Mouse (Mus musculus) left cerebral cortex, adult 8-10 months (tissue): ENCODE data around the gene Aicda. TPM values are rescaled to one million over a fixed set of nuclear protein-coding genes. Genes with fewer than 3 reads are reported as not detected.
A peak's percentile ranks its signal among the peaks of the same experiment; 100 is the strongest.

Experiments
- DNase-seq, 2 experiments: peaks; one replicate each; pipeline ENCODE4 v3.0.0; 2022; ENCODE audit warnings: low spot score in 2 of 2
- total RNA-seq, 4 experiments: library from RNA; stranded (reverse); gene quantifications; 2 replicates each; pipeline ENCODE4 v1.2.4; 2022

The Aicda gene
- total RNA-seq, 4 experiments from 2014 or later: not detected

DNA sequence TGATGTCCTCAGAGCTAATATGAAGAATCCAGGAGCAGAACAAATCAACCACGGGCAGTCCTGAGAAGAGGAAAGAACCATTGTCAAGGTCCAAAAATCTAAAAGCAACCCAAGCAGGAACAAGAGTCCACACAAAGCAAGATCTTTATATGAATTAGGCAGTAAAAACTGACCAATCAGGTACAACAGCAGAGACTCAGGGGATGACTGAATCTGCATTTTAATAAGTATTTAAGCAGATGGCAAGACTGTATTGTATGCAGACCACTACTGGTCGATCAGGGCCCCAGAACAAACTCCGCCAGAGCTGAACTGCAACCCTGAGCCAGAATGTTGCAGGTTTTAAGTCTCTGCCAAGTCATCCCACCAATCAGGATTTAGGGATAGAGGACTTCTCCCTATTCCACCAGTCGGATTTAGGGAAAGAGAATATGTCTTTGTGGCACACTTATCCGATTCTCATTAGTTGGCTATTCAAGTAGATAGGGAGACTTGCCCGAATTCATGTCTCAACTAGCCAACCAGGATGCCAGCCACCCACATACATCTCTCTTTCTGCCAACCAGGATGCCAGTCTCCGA, 46.6 kb downstream of the Aicda start:
- DNase-seq: no peak

DNA sequence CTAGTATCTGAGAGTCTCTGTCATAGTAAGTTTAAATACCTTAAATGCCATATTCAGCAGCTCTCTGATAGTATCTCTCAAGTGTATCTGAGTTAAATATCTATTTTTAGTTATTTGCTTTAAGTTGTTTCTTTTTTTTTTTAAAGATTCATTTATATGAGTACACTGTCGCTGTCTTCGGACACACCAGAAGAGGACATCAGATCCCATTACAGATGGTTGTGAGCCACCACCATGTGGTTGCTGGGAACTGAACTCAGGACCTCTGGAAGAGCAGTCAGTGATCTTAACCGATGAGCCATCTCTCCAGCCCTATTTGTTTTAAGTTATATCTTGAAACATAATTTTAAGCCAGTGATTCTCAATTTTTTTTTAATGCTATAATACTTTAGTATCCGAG, 47.4 kb downstream of the Aicda start:
- no peak for DNase-seq

DNA sequence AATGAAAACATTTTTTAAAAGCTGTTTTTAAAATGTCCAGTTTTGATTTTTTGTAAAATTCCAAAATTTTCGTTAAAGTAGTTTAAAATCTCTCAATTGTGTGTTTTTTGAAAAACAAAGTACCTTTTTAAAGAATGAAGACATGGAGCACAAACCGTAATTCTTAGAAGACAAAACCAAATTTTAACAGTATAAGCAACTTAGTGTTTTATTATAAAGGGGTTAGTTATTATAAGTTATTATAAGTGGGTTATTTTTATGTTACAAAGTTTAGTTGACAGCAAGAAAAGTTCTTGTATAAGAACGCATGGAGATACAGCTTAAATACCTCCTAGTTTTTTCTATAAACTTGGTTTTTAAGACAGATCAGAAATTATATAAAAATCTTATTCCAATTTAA, 48.0 kb downstream of the Aicda start:
- DNase-seq: no peak

DNA sequence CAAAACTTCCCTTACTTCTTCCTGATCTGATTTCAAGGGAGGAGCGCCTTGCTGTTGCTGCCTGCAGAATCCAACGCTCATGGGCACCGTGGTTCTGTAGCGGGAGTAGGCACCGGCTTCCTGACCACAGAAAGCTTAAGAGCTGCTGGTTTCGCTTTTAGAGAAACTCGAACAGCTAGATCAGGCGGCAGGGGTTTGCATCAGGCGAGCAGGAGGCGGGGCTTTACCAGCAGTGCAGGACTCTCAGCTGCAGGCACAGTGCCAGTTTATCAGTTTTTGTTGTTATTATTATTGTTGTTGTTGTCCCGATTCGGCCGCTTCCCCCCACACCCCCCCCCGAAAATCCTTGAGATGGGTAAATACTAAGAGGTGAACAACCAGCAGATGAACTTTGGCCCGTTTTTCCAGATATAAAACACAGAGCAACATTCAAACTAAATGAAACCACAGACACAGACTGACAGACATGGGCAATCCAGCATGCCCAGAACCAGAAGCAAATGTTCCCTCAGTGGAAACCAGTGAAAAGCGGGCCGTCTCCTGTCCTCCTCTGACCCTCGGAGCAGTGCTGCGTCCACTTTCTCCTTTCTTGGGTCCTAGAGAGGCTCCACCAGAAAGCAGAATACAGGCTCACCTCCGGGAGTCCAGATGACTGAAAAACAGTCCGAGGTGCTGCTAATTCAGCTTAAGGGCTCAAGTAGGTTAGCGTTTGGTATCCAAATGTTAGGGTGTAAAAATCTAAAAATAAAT, 48.8 kb downstream of the Aicda start, which contains the start of gene Apobec1:
Gene Apobec1 (minus strand): TSS at position 203 of the 750 bp plus-strand sequence.
- DNase-seq: peak; percentile 6 to 28

DNA sequence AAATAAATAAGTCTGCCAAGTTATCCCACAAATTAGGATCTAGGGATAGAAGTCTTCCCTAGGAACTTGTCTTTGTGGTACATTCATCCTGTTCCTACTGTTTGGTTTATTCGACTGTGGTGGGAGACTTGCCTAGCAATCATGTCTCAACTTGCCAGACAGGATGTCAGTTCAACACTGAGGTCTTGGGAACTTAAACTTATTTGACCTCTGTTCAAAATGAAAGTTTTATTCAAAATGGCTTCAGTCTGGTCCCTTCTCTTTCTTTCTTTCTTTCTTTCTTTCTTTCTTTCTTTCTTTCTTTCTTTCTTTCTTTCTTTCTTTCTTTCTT, 49.4 kb downstream of the Aicda start:
- no peak for DNase-seq

DNA sequence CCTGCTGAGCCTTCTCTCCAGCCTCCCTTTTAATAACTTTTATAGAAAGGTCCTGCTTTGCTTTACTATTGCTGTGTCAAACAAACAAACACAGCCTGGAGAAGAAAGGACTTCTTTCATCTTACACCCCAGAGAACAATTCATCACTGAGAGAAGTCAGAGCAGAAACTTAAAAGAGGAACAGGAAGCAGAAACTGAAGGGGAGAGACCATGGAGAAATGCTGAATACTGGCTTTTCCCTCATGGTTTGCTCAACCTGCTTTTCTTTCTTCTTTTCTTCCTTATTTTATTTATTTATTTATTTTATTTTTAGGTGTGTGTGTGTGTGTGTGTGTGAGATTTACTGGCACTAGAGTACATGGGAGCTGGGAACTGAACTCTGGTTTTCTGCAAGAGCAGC, 50.7 kb downstream of the Aicda start:
- no peak for DNase-seq

DNA sequence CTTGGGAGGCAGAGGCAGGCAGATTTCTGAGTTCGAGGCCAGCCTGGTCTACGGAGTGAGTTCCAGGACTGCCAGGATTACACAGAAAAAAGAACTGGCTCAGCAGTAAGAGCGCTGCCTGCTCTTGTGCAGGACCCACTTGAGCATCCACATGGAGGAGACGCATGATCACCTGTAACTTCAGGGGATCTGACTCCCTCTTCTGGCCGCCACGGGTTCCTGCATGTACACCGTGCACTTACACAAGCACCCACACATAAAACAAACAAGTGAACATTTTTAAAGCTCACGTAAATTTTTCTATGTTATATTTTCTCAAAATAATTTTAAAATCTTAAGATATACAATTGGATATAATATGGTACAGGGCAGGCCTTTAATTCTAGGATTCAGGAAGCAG, 51.9 kb downstream of the Aicda start:
- DNase-seq: no peak

DNA sequence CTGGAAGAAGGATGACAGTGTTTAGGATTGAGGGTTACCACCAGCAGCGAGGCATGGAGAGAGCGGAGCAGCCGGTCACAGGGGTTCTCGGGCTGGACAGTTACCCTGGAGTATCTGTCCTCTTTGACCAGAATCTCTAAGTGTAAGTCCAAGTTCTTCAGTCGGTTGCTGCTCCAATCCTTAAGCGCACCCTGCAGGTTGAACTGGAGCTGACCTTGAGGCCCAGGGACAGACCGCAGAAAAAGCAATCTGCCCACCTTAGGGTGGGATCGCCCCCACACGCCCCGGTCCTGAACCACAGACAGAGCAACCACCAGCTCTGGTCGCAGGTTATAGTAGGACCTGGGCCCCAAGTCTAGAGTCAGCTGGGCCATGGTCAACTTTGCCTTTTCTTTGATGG, 53.1 kb downstream of the Aicda start:
- no peak for DNase-seq

DNA sequence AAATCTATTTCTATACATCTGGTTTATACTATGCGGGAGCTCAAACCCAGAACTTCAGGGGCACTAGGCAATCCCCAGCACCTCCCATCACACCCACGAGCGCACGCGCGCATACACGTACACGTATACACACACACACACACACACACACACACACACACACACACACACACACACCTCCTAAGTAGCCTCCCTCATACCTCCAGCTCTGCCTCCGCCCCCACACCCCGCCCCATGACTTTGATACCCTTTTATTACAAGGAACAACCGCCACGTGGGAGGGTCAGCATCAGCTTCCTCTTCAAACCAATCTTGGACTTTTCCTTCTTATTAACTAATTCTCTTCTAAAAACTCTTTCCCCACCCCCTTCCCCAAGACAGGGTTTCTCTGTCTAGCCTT, 54.1 kb downstream of the Aicda start:
- DNase-seq: no peak

DNA sequence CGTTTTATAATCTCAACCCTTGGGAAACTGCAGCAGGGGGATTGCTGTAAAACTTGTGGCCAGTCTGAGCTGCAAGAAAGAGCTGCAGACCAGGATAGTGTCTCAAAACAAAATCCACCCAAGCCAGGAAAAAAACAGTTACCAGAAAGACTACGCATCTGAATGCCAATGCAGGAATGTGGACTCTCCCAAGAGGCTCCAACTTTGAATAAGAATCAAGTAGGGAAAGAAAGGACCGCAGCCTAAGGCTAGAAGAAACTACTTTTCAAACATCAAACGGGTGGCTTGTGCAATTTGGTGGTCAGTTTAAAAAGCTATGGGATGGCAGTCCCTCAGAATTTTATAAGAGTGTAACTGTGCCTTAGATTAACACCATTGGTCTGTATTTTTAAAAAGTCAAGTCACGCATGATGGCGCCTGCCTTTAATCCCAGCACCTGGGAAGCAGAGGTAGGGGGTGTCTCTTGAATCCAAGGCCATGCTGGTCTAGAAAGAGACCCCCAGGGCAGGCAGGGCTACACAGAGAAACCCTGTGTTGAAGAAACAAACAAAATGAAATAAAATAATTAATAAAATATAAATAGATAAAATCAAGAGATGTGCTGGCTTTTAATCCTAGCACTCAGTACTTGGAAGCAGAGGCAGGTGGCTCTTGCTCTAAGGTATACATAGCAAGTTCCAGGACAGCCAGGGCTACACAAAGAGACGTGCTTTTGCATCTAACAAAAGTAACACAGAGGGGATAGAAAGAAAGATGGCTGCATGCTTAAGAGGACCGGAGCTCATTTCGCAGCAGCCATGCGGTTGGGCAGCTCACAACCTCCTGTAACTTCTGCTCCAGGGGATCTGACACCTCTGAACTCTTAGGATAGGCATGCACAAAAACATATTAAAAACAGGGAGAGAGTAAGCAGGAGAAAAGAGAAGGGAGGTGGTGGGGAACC, 55.1 kb downstream of the Aicda start:
- no peak for DNase-seq

DNA sequence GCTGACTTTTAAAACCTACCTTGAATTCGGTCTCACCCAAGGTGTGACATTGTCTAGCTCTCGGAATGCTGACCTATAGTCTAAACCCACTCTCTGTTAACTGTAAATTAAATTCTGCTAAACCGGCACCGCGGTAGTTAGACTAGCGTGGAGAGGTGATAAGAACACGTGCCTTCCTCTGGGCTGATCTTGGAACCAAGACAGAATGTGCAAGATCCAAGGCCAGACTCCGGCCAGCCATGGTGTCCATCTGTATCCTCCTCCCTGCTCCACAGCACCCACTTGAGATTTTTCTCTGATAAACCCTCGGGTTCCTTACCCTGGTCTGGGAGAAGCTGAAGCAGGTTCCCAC, 55.8 kb downstream of the Aicda start:
- no peak for DNase-seq

DNA sequence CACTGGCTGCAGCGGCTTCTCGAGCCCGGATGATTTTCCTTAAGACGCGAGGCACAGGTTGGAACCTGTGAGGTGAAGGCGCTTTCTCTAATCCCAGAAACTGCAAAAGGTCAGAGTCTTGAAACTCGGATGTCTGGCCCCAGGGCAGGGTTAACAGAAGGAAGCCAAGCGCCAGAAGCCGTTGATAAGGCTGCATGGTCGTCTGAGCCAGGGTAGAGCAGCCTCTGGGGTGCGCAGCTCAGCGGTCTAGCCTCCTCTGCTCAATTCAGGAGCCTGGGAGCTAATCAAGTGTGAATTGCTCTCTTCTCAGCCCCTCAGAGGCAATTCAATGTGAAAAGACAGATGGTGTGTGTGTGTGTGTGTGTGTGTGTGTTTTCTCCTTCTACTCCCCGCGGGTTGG, 56.2 kb downstream of the Aicda start, which contains the start of gene Gdf3:
Gene Gdf3 (minus strand): TSS at position 317 of the 400 bp plus-strand sequence.
- no peak for DNase-seq

DNA sequence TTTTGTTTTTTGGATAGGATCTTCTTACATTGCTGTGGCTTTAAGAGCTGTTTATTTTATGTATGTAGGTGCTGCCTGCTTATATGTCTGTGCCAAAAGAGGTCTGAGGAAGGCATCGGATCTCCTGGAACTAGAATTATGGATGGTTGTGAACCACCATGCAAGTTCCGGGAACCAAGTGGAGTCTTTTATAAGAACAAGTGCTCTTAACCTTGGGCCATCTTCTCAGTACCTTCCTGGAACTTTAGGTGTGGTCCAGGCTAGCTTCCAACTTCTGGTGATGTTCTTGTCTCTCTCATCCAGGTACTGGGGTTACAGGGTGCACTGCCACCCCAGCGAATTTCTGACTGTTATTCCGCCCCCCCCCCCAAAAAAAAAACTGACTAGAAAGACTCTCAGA, 58.8 kb downstream of the Aicda start:
- no peak for DNase-seq

Other genes with a start within 250 kb of the Aicda start
- gene M6pr, start 245.1 kb upstream of the Aicda start, total RNA-seq: 10 to 100 TPM; 81.3 to 84.8 (median 82.9) TPM
- 10 to 100 TPM; 52.8 to 60.3 (median 57.5) TPM for gene Phc1, start 213.2 kb upstream of the Aicda start, total RNA-seq
- gene Rimklb, start 55.0 kb upstream of the Aicda start, total RNA-seq: 10 to 100 TPM; 59.9 to 73.3 (median 65.8) TPM
- 1 to 10 TPM in 1 of 4 experiments, not detected in 3; 1.3 TPM for gene Mfap5, start 48.0 kb upstream of the Aicda start, total RNA-seq
- gene Apobec1, start 48.6 kb downstream of the Aicda start, total RNA-seq: 1 to 10 TPM; 1.5 to 3.5 (median 2.6) TPM
- not detected for gene Gdf3, start 56.3 kb downstream of the Aicda start, total RNA-seq
- not detected for gene Dppa3, start 72.6 kb downstream of the Aicda start, total RNA-seq
- not detected for gene Nanog, start 153.7 kb downstream of the Aicda start, total RNA-seq
- gene Slc2a3, start 247.8 kb downstream of the Aicda start, total RNA-seq: 100 to 1,000 TPM in 3 of 4 experiments, 10 to 100 TPM in 1; 95.5 to 112 (median 107) TPM